Mouse (Mus musculus): ENCODE data around the gene Ttc28. TPM values are rescaled to one million over a fixed set of nuclear protein-coding genes. Genes with fewer than 3 reads are reported as not detected.

The Ttc28 gene
- total RNA-seq, 4 experiments from 2014 or later = 11.0 to 17.2 (median 12.3) TPM

DNA sequence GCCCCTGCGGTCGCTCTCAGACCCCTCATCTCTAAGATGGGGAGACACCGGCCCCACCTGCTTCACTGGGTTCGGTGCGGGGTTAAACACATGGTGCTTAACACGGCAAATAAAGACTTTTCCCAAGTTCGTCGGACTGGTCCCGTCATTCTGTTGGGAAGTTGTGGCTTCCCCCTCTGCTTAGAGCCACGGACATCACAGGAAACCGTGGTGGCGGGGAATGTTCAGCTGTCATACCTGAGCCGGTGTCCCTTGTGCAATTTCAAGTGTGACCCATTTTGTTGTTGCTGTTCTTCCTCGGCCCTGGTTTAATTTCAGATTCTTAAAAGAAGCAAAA is 451.5 kb downstream of the Ttc28 start:
- no peak for DNase-seq (ENCODE audit: low spot score)

DNA sequence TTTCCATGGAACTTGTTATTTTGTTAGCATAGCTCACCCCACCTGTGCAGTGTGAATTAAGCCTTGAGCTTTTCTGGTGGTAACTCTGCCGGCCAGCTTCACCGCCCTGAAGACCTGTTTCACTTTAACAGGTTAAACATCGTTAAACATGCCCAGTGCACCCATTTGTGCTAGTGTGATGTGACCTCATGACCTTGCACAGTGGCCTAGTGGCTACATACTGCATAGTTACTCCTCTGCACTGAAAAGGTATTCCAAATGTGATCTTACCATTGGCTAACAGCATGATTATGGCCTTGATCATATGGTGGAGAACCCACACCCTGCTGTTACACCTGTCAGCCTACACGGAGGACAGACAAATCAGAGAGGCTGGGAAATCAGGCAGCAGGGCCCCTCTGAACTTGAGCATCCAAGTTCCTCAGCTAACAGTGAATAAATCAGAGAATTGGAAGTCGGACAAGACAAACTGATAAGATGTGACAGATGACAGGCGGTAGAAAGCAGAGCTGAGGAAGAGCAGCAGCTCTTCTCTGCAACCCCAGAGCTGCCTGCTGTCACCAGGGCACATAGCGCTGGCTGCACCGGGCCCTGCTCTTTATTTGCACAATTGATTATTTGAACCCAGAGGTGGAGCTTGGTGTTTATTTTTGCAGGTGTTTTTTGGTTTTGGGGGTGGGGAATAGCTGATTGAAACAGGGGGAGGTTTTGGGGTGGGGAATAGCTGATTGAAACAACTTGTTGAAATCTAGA is 456.5 kb downstream of the Ttc28 start:
- no peak for DNase-seq (ENCODE audit: low spot score)

Small RNAs within 50 kb of the gene (microRNA-seq; reads per million reads assigned to microRNA genes)
- gene Mir701 = 11.5 reads per million, percentile 28 among the genes with 10 or more reads in this experiment

Other genes with a start within 250 kb of the Ttc28 start
- gene Noc4l, start 226.4 kb upstream of the Ttc28 start, total RNA-seq (2022) = 10 to 100 TPM; 12.7 to 13.9 (median 13.6) TPM
- gene Ddx51, start 226.4 kb upstream of the Ttc28 start, total RNA-seq (2022) = 10 to 100 TPM in 3 of 4 experiments, 1 to 10 TPM in 1; 9.1 to 11.4 (median 10.9) TPM
- gene Ep400, start 109.1 kb upstream of the Ttc28 start, total RNA-seq (2022) = 10 to 100 TPM; 33.2 to 37.3 (median 34.8) TPM
- 10 to 100 TPM; 16.0 to 24.6 (median 21.3) TPM for gene Pus1, start 99.1 kb upstream of the Ttc28 start, total RNA-seq (2022)
- gene Ulk1, start 69.7 kb upstream of the Ttc28 start, total RNA-seq (2022) = 10 to 100 TPM; 63.1 to 99.8 (median 73.6) TPM
- 10 to 100 TPM; 17.6 to 21.4 (median 20.4) TPM for gene Hscb, start 40.0 kb upstream of the Ttc28 start, total RNA-seq (2022)
- 1 to 10 TPM; 2.0 to 3.2 (median 2.4) TPM for gene Chek2, start 39.8 kb upstream of the Ttc28 start, total RNA-seq (2022)

Data from heart, adult 8-10 months (tissue).